19 mouse cellular contexts compared by ENCODE assay signal in genomic region chr1:184101750-184102046, GRCm38 (mm10).
"Had no signal": no experiment of that assay in that cellular context is flagged by ENCODE, and none has a peak within 500 bp of the region (broad histone marks: within the 10 kb centered on the region; RNA-seq: fewer than 3 reads in every experiment).

No protein-coding gene starts in this region.

- DNase-seq: kidney, adult 8-10 months; kidney, postnatal 10 days; kidney, postnatal 36 days; layer of hippocampus, postnatal 36 days; liver, embryonic 13.5 days; lung, adult 2 months; lung, postnatal 14 days; lung, postnatal 4 days; right cerebral cortex, adult 18-20 months; right cerebral cortex, postnatal 14 days; right cerebral cortex, postnatal 4 days had no signal

- H3K27me3 ChIP-seq: kidney, embryonic 15.5 days; liver, embryonic 13.5 days; midbrain, embryonic 12.5 days; midbrain, embryonic 15.5 days; neural tube, embryonic 12.5 days; neural tube, embryonic 15.5 days had no signal

- H3K9ac ChIP-seq: kidney, embryonic 15.5 days; liver, embryonic 13.5 days; midbrain, embryonic 12.5 days; midbrain, embryonic 15.5 days; neural tube, embryonic 12.5 days; neural tube, embryonic 15.5 days had no signal

- H3K36me3 ChIP-seq: kidney, embryonic 15.5 days; liver, embryonic 13.5 days; midbrain, embryonic 12.5 days; midbrain, embryonic 15.5 days; neural tube, embryonic 12.5 days; neural tube, embryonic 15.5 days had no signal

- H3K4me2 ChIP-seq: kidney, embryonic 15.5 days; liver, embryonic 13.5 days; midbrain, embryonic 12.5 days; midbrain, embryonic 15.5 days; neural tube, embryonic 12.5 days; neural tube, embryonic 15.5 days had no signal

- H3K4me3 ChIP-seq: kidney, embryonic 15.5 days; left cerebral cortex, adult 2 months; liver, embryonic 13.5 days; midbrain, embryonic 12.5 days; midbrain, embryonic 15.5 days; neural tube, embryonic 12.5 days; neural tube, embryonic 15.5 days had no signal

- H3K4me1 ChIP-seq: kidney, embryonic 15.5 days; midbrain, embryonic 12.5 days; midbrain, embryonic 15.5 days; neural tube, embryonic 12.5 days; neural tube, embryonic 15.5 days had no signal

- H3K9me3 ChIP-seq: kidney, embryonic 15.5 days; liver, embryonic 13.5 days; midbrain, embryonic 12.5 days; midbrain, embryonic 15.5 days; neural tube, embryonic 12.5 days; neural tube, embryonic 15.5 days had no signal

- H3K27ac ChIP-seq: kidney, embryonic 15.5 days; left cerebral cortex, adult 2 months; liver, embryonic 13.5 days; midbrain, embryonic 12.5 days; midbrain, embryonic 15.5 days; neural tube, embryonic 12.5 days; neural tube, embryonic 15.5 days; stomach, postnatal 0 days had no signal

- ATAC-seq: intestine, postnatal 0 days; midbrain, embryonic 15.5 days had no signal
